Mouse (Mus musculus): ENCODE results near the gene Atg4a. TPM values are rescaled to one million over a fixed set of nuclear protein-coding genes. Genes with fewer than 3 reads are reported as not detected.
A peak's percentile ranks its signal among the peaks of the same experiment; 100 is the strongest.

The Atg4a gene
- polyA plus RNA-seq (2015; fragmentation: Nextera tagmentation; extraction: Ambion mirVana) = 18.0 and 20.6 TPM in 2 replicates

DNA sequence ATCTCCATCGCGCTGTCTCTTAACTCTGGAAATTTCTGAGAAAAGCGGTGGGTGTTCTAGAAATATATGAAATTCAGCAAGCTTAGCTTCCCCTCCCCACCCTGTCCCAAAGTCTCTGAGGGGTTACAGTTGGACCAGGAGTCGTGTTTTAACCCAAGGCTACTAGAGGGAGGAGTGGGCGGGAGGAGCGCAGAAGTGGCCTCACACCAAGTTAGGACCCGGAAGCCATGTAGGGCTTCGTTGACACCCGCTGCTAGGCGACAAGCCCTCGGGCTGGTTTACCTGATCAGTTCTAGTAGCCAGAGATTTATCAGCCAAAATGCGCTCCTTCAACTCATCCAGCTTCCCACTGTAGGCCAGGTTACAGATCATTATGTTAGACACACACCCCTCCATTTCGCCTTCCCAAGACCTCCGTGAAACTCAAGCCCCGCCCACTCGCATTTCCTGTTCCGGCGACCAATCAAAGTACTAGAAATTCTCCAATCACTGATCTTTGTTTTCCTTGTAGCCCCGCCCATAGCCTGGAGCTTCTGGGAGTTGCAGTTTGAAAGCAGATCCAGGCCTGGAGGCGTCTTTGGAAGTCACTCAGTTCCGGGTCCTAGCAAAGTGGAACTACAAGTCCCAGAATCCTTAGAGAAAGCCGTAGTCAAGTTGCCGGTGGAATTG lies at the start of gene Atg4a, which contains the start of gene Psmd10:
Gene Atg4a, plus strand, starts transcription at position 636 of the 669 bp plus-strand sequence.
Gene Psmd10, minus strand, starts transcription at position 457 of the 669 bp plus-strand sequence.
- ATAC-seq (replicated peaks; ENCODE audit: low FRiP score) = peak; percentile 98
- peaks cover 32% of the 10 kb centered on the region for H3K27me3 ChIP-seq
- H3K4me2 ChIP-seq = peak within 1 kb of the TSS; percentile 59
- H3K36me3 ChIP-seq = 0 out of 2 replicates have a peak, but pooled peaks cover 5% of the 10 kb centered on the region
- H3K4me3 ChIP-seq (replicated peaks) = peak within 1 kb of the TSS; percentile 58
- 25% methylated on average over 23 of the region's 23 CpGs for WGBS
- H3K9ac ChIP-seq = 0 out of 2 replicates have a peak within 1 kb of the TSS, but pooled peaks have one; percentile 33
- no peaks in the 10 kb centered on the region for H3K9me3 ChIP-seq (replicated peaks)
- H3K4me1 ChIP-seq = no peaks in the 10 kb centered on the region
- H3K27ac ChIP-seq = peak within 1 kb of the TSS; percentile 64; the same call in 1 of the 2 replicates

DNA sequence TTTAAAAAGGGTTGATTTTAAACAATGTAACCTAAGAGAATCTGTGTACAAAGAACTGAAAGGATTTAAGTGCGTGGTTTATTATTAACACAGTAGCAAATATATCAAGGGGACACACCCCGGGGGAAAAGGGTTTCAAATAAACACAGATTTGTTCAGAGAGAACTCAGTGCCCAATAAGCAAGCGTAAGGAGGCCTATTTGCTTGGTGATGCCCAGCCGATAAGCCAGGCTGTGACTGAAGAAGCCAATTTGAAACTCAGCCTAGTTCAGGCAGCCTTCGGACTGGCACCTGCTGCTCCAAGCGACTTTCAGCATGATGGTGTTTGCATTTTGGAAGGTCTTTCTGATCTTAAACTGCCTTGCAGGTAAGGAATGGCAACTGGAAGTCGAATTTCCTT lies 49.3 kb upstream of the Atg4a start, which contains the start of gene Vsig1:
Gene Vsig1, plus strand, starts transcription at position 249 of the 400 bp plus-strand sequence.
- Histone ChIP-seq H3K9ac (no peak within 1 kb of the TSS), H3K27ac (no peak within 1 kb of the TSS), H3K27me3 (peaks cover 35% of the 10 kb centered on the region), H3K4me2 (no peak within 1 kb of the TSS), H3K4me1 (no peaks in the 10 kb centered on the region), H3K36me3 (no peaks in the 10 kb centered on the region), H3K4me3 (replicated peaks) (no peak within 1 kb of the TSS), H3K9me3 (replicated peaks) (no peaks in the 10 kb centered on the region)
- no peak for ATAC-seq (replicated peaks; ENCODE audit: low FRiP score)
- 67% methylated on average over 7 of the region's 7 CpGs for WGBS

DNA sequence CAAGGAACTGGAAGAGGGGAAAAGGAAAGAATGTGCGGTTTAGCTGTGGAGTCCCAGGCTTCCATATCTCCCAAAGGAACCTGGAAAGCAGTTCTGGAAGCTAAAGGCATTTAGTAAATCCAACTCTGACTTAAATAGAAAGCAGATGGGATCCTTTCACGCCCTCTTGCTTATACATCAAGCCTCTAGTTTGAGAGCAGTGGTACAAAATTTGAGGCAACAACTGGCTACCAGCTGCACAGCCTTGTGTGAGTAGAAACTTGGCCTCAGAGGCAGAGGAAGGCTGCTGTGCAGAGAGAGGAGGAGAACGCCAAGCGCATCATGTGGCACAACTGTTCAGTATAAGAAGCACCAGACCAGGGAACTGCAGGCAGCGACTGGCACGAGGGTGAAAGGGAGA lies 35.4 kb upstream of the Atg4a start:
- Histone ChIP-seq H3K9me3 (replicated peaks) (no peaks in the 10 kb centered on the region), H3K4me1 (no peaks in the 10 kb centered on the region), H3K36me3 (no peaks in the 10 kb centered on the region), H3K27ac (no peak overlapping the region), H3K4me2 (no peak overlapping the region), H3K4me3 (replicated peaks) (no peak overlapping the region), H3K27me3 (peaks cover 60% of the 10 kb centered on the region), H3K9ac (no peak overlapping the region)
- no peak for ATAC-seq (replicated peaks; ENCODE audit: low FRiP score)
- WGBS = 90% methylated on average over 6 of the region's 6 CpGs

DNA sequence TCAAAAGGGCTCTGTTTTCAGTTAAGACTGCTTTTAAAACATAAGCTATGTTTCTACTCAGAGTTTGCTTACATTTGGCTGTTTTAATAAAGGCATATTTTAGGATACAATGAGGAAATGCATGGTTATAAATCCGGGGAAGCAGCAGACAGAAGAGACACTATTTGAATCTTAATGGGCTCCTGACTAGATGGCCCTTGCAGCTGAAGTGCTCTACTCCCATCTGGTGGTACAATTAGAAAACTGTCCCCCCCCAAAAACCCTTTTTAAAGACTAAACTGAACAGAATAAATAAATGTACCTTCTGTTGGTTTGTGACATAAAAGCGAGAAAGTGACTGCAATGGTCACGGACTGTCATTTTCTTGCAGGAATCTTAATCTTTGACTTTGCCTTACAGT lies 24.6 kb upstream of the Atg4a start:
- H3K27ac ChIP-seq = no peak overlapping the region
- H3K27me3 ChIP-seq = peaks cover 65% of the 10 kb centered on the region
- no peaks in the 10 kb centered on the region for H3K36me3 ChIP-seq
- WGBS = 74% methylated on average over 3 of the region's 3 CpGs
- ATAC-seq (replicated peaks; ENCODE audit: low FRiP score) = no peak
- H3K9me3 ChIP-seq (replicated peaks) = no peaks in the 10 kb centered on the region
- no peak overlapping the region for H3K4me2 ChIP-seq
- no peaks in the 10 kb centered on the region for H3K4me1 ChIP-seq
- no peak overlapping the region for H3K4me3 ChIP-seq (replicated peaks)
- no peak overlapping the region for H3K9ac ChIP-seq

DNA sequence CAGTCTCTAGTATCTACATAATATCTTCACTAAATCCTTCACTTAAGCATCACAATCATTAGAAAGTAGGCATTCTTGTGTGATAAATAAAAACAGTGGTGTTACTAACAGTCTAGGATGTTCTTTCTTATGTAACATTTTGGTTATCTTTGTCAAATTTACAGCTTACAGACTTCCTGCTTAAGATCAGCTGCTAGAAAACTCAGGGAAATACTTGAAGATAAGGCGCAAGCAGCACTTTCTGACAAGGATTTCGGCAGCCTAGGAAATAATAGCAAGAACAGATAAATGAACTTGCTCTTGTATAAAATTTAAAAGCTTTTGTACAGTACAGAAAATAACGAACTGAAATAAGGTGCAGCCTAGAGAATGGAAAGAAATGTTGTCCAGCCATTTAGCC lies 23.4 kb upstream of the Atg4a start:
- no peaks in the 10 kb centered on the region for H3K9me3 ChIP-seq (replicated peaks)
- H3K4me3 ChIP-seq (replicated peaks) = no peak overlapping the region
- ATAC-seq (replicated peaks; ENCODE audit: low FRiP score) = no peak
- WGBS = 78% methylated on average over 3 of the region's 3 CpGs
- H3K36me3 ChIP-seq = no peaks in the 10 kb centered on the region
- no peak overlapping the region for H3K4me2 ChIP-seq
- H3K4me1 ChIP-seq = no peaks in the 10 kb centered on the region
- H3K9ac ChIP-seq = no peak overlapping the region
- peaks cover 63% of the 10 kb centered on the region for H3K27me3 ChIP-seq
- no peak overlapping the region for H3K27ac ChIP-seq

DNA sequence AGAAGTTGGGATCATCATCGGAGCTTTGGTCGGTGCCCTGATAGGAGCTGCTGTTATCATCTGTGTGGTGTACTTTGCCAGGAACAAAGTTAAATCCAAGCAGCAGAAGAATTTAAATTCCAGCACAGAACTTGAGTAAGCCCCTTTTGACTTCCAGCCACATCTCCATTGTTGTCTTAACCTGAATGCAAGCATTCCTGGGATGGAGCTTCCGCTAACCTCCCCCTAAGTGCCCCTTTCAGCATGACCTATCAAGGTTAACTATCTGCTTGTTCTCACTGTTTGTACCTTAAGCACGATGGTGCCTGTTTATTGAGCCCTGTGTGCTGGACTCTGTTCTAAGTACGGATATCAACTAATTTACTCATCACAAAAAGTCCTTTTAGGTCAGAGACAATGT lies 20.4 kb upstream of the Atg4a start:
- 63% methylated on average over 5 of the region's 5 CpGs for WGBS
- ATAC-seq (replicated peaks; ENCODE audit: low FRiP score) = no peak
- Histone ChIP-seq H3K4me2 (no peak overlapping the region), H3K36me3 (no peaks in the 10 kb centered on the region), H3K4me3 (replicated peaks) (no peak overlapping the region), H3K9me3 (replicated peaks) (no peaks in the 10 kb centered on the region), H3K9ac (no peak overlapping the region), H3K4me1 (no peaks in the 10 kb centered on the region), H3K27ac (no peak overlapping the region), H3K27me3 (peaks cover 58% of the 10 kb centered on the region)

DNA sequence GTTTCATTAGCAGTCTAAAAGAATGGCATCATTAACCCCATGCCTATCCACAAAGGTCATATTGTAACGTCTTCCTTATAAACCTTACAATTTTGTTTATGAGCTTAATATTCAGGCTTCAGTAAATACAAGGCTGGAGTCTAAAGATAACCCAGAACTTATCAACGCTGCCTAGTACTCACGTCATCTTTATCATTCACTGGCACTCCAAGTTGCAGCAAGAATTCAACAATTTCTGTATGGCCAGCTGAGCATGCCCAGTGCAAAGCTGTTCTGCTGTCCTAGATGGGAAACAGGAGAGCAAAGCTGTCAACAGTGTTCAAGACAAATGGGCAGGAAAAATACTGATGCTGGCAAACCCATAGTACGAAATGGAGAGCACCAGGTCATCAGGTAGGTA lies 3.1 kb upstream of the Atg4a start:
- Histone ChIP-seq H3K9me3 (replicated peaks) (no peaks in the 10 kb centered on the region), H3K27ac (no peak overlapping the region), H3K4me3 (replicated peaks) (no peak overlapping the region), H3K4me1 (no peaks in the 10 kb centered on the region), H3K36me3 (0 out of 2 replicates have a peak, but pooled peaks cover 5% of the 10 kb centered on the region), H3K27me3 (peaks cover 36% of the 10 kb centered on the region), H3K4me2 (no peak overlapping the region), H3K9ac (no peak overlapping the region)
- ATAC-seq (replicated peaks; ENCODE audit: low FRiP score) = no peak
- WGBS = 88% methylated on average over 4 of the region's 4 CpGs

DNA sequence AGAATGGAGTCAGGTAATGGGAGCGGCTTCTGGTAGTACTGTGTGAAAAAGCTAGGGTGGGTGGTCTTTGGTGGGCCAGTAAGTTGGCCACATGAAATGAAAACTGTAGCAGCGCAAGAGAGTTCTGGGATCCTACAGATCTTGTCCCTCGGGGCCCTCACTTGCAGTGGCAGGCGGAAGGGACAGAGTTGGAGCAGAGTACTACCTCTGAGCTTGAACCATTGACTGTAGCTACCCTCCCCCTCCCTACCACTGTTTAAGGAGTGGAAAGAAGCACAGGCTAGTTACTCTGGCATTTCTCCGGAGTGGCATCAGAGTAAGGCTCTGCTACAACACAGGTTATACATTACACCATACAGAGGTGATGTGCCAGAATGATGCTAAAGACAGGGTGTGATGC lies 252 bp downstream of the Atg4a start:
- H3K27ac ChIP-seq = no peak overlapping the region
- no peaks in the 10 kb centered on the region for H3K4me1 ChIP-seq
- H3K9me3 ChIP-seq (replicated peaks) = no peaks in the 10 kb centered on the region
- 0 out of 2 replicates have a peak, but pooled peaks cover 5% of the 10 kb centered on the region for H3K36me3 ChIP-seq
- ATAC-seq (replicated peaks; ENCODE audit: low FRiP score) = no peak
- H3K4me3 ChIP-seq (replicated peaks) = peak overlapping the region; percentile 58
- 0 out of 2 replicates have a peak overlapping the region, but pooled peaks have one; percentile 23 for H3K9ac ChIP-seq
- 15% methylated on average over 5 of the region's 5 CpGs for WGBS
- H3K27me3 ChIP-seq = peaks cover 32% of the 10 kb centered on the region
- H3K4me2 ChIP-seq = peak overlapping the region; percentile 59

DNA sequence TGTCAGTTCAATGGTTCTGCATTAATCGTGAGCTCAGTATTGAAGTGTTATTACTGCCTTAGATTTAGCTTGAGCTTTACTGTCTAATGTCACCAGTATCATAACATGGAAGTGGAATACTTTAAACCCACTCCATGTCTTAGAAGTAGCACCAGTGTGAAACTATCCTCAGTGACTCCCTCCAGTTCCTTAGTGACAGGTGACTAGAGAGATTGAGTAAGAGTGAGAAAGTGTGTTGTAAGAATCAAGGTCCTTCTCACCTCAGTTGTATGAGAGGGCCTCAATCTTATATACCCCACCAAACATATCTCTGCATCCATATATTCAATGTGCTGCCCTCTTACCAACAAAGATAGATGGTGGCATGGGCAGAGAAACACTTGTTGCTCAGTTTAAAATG lies 22.2 kb downstream of the Atg4a start:
- Histone ChIP-seq H3K9ac (no peak overlapping the region), H3K4me1 (peaks cover 6% of the 10 kb centered on the region), H3K36me3 (no peaks in the 10 kb centered on the region), H3K27ac (no peak overlapping the region), H3K9me3 (replicated peaks) (no peaks in the 10 kb centered on the region), H3K4me3 (replicated peaks) (no peak overlapping the region), H3K27me3 (peaks cover 68% of the 10 kb centered on the region), H3K4me2 (no peak overlapping the region)
- WGBS = 85% methylated on average over 1 of the region's 1 CpGs
- no peak for ATAC-seq (replicated peaks; ENCODE audit: low FRiP score)

DNA sequence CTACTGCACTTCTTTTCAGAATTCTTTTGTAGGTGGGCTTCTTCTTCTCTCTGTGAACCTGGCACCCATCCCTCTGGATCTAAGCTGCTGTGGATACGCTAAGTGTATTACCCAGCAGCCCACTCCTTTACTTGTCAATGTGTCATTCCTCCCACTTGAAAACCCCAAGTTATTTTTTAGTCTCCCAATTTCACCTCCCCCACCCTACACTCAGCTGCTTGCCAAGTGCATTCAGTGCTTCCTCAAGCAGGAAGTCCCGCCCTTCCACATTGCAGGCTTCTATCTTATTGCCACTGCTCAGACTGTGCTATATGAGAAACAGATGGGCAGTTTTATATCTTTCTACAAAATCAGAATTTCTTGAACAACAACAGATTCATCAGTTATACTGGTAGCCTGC lies 22.8 kb downstream of the Atg4a start:
- no peak overlapping the region for H3K9ac ChIP-seq
- H3K4me3 ChIP-seq (replicated peaks) = no peak overlapping the region
- no peak overlapping the region for H3K4me2 ChIP-seq
- 72% methylated on average over 2 of the region's 2 CpGs for WGBS
- no peak for ATAC-seq (replicated peaks; ENCODE audit: low FRiP score)
- no peak overlapping the region for H3K27ac ChIP-seq
- H3K9me3 ChIP-seq (replicated peaks) = no peaks in the 10 kb centered on the region
- no peaks in the 10 kb centered on the region for H3K36me3 ChIP-seq
- peaks cover 8% of the 10 kb centered on the region for H3K4me1 ChIP-seq
- peaks cover 72% of the 10 kb centered on the region for H3K27me3 ChIP-seq

DNA sequence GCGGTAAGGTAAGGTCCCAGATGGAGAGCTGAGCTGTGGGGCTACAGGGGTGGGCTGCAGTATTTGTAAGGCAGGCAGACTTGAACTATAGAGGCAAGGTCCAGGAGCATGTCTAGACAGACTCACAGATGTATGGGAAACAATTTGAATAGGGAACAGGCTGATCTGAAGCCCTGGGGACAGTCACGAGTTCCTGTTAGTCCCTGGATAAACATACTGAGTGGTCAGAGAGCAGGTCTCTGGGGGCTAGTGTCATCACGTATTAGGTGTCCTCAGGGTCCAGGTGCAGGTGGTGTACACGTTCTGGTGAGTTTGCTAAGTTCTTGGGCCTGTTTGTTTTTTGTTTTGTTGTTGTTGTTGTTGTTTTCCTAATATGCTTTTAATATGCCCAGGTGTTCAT lies 23.5 kb downstream of the Atg4a start:
- Histone ChIP-seq H3K9ac (no peak overlapping the region), H3K36me3 (no peaks in the 10 kb centered on the region), H3K4me2 (no peak overlapping the region), H3K9me3 (replicated peaks) (no peaks in the 10 kb centered on the region), H3K27me3 (peaks cover 74% of the 10 kb centered on the region), H3K4me3 (replicated peaks) (no peak overlapping the region), H3K27ac (no peak overlapping the region), H3K4me1 (peaks cover 8% of the 10 kb centered on the region)
- no peak for ATAC-seq (replicated peaks; ENCODE audit: low FRiP score)
- 76% methylated on average over 4 of the region's 4 CpGs for WGBS

DNA sequence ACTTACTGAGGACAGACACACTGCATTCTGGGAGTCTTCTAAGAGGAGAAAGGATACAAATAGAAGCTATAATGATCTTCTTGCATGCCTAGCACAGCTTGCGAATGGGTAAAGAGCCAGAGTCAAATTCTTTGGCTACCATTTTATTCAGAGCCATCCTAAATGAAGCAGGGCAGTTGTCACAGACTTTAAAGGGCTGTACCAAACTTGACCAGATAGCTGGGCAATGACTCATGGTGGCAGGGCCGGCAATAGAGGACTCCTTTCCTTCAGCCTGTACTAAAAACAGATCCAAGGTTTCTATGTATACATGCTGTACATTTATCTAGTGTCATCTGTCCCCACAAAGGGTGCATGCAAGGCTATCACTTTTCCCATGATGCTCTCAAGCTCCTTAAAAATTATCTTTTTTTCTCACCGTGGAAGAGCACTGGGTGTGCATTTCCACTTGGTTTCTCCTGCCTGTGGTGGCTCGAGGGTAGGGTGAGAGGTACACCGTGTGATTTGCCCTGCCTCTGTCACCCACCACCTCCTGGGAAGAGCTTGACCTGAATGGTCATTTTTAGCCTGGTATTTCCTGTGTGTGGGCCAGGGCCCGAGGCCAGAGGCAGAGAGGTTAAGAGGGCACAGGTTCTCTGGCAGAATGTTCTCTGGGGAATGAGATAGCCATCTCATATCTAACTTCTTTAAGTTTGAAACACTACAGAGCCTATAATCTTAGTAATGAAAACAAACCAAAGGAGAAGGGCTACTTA lies 26.7 kb downstream of the Atg4a start:
- no peak overlapping the region for H3K4me2 ChIP-seq
- H3K4me1 ChIP-seq = peaks cover 8% of the 10 kb centered on the region
- H3K9ac ChIP-seq = no peak overlapping the region
- no peaks in the 10 kb centered on the region for H3K36me3 ChIP-seq
- no peak overlapping the region for H3K4me3 ChIP-seq (replicated peaks)
- ATAC-seq (replicated peaks; ENCODE audit: low FRiP score) = 0 out of 2 replicates have a peak, but pooled peaks have one; percentile 43
- peaks cover 72% of the 10 kb centered on the region for H3K27me3 ChIP-seq
- 41% methylated on average over 6 of the region's 6 CpGs for WGBS
- peak overlapping the region; percentile 48; the same call in 1 of the 2 replicates for H3K27ac ChIP-seq
- no peaks in the 10 kb centered on the region for H3K9me3 ChIP-seq (replicated peaks)
